Mouse (Mus musculus): ENCODE data around the gene Tmem92. TPM values are rescaled to one million over a fixed set of nuclear protein-coding genes. Genes with fewer than 3 reads are reported as not detected.

Gene Tmem92
- total RNA-seq (2023) = not detected in 2 replicates

GRCm38 (mm10) chr11:94782603-94783002 is at the start of gene Tmem92:
Gene Tmem92, minus strand, starts transcription at chr11:94782703.

GRCm38 (mm10) chr11:94741732-94742272 is 40.7 kb downstream of the Tmem92 start, which contains the start of gene Cdc34b:
Gene Cdc34b, plus strand, starts transcription at chr11:94741782.

Other genes with a start within 250 kb of the Tmem92 start
- gene Rsad1, start 233.4 kb downstream of the Tmem92 start, total RNA-seq (2023) = 0.27 and 0.79 TPM in 2 replicates
- not detected in 2 replicates for gene Chad, start 217.7 kb downstream of the Tmem92 start, total RNA-seq (2023)
- gene Acsf2, start 180.8 kb downstream of the Tmem92 start, total RNA-seq (2023) = 0.82 and 1.9 TPM in 2 replicates
- 77.0 and 89.7 TPM in 2 replicates for gene Lrrc59, start 152.9 kb downstream of the Tmem92 start, total RNA-seq (2023)
- gene Mrpl27, start 128.9 kb downstream of the Tmem92 start, total RNA-seq (2023) = 14.7 and 15.0 TPM in 2 replicates
- gene Eme1, start 128.7 kb downstream of the Tmem92 start, total RNA-seq (2023) = 5.3 and 8.6 TPM in 2 replicates
- 3.3 and 4.3 TPM in 2 replicates for gene Xylt2, start 105.2 kb downstream of the Tmem92 start, total RNA-seq (2023)
- gene Gm11541, start 78.2 kb downstream of the Tmem92 start, total RNA-seq (2023) = not detected in 2 replicates
- not detected in 2 replicates for gene Cdc34b, start 40.9 kb downstream of the Tmem92 start, total RNA-seq (2023)
- 139 and 187 TPM in 2 replicates for gene Col1a1, start 153.5 kb upstream of the Tmem92 start, total RNA-seq (2023)
- gene Hils1, start 184.9 kb upstream of the Tmem92 start, total RNA-seq (2023) = not detected in 2 replicates
- not detected in 2 replicates for gene Sgca, start 193.6 kb upstream of the Tmem92 start, total RNA-seq (2023)
- 82.7 and 95.5 TPM in 2 replicates for gene Ppp1r9b, start 208.3 kb upstream of the Tmem92 start, total RNA-seq (2023)
- 1.3 and 1.4 TPM in 2 replicates for gene Samd14, start 227.2 kb upstream of the Tmem92 start, total RNA-seq (2023)